Mouse (Mus musculus): ENCODE results near the gene Scgb2b12. TPM values are rescaled to one million over a fixed set of nuclear protein-coding genes. Genes with fewer than 3 reads are reported as not detected.

The Scgb2b12 gene
- polyA plus RNA-seq (2012; rRNA removed), result not detected in 2 replicates

DNA sequence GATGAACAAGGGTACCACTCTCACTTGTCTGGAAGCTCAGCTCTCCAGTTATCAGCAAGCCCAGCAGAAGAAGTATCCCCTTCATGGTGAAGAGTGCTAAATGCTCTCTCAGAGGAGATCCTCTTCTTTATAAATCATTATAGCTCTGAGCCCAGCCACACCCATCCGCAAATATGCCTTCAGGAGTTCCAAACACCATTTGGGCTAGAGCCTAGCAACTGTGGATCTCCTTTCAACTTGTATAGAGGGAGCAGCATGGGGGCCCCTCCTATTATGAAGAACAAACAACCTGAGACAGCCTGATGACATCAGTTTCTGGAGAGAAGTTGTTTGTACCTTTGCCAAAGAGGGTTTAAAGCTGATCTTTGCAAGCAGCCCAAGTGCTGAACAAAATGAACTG is at the start of gene Scgb2b12:
Scgb2b12 (minus strand) TSS at position 101 of the 400 bp plus-strand sequence.

DNA sequence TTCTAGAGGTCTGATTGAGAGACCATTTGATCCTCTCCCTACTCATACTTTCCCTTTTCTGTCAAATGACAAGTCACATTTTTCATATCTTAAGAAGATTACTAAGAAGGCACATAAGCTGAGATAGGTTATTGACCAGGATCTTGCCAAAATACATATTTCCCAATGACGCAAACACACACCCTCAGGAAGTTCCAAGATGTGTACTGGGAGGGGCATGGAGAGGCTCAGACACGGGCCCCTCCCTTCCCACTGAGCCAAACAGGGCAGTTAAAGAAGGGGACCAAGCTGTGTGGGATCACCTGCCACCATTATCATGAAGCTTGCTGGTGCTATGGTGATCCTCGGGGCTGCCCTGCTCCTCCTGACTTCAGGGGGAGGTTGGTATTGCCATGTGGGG is 6.8 kb upstream of the Scgb2b12 start, which contains the start of gene Scgb1b12:
Scgb1b12 (plus strand) TSS at position 301 of the 400 bp plus-strand sequence.

Other genes with a start within 250 kb of the Scgb2b12 start
- not detected in 2 replicates for gene Scgb1b10, start 226.4 kb downstream of the Scgb2b12 start, polyA plus RNA-seq (2012; rRNA removed)
- gene Scgb2b11, start 116.1 kb downstream of the Scgb2b12 start, polyA plus RNA-seq (2012; rRNA removed), result not detected in 2 replicates
- gene Scgb1b11, start 104.4 kb downstream of the Scgb2b12 start, polyA plus RNA-seq (2012; rRNA removed), result not detected in 2 replicates
- not detected in 2 replicates for gene Scgb1b12, start 6.9 kb upstream of the Scgb2b12 start, polyA plus RNA-seq (2012; rRNA removed)
- gene Scgb1b29, start 114.3 kb upstream of the Scgb2b12 start, polyA plus RNA-seq (2012; rRNA removed), result not detected in 2 replicates